Mouse (Mus musculus) stomach, embryonic 16.5 days (tissue): ENCODE data around the gene Ndufs7. TPM values are rescaled to one million over a fixed set of nuclear protein-coding genes. Genes with fewer than 3 reads are reported as not detected.

Experiments used
- microRNA-seq: library from miRNA; unstranded; fragments of <30 nt; microRNA quantifications from one replicate; pipeline ENCODE4, GENCODE M21; 2016
- polyA plus RNA-seq: library from polyadenylated mRNA; unstranded; fragments of >200 nt; fragmentation: Nextera tagmentation; extraction: Ambion mirVana; gene quantifications from 2 replicates; pipeline ENCODE4 v1.2.1, GENCODE M21; 2015

Gene Ndufs7
- polyA plus RNA-seq, 1 experiment from 2014 or later, result 340 TPM

Small RNAs within 50 kb of the gene (microRNA-seq; reads per million reads assigned to microRNA genes)
- 1.2 reads per million for gene Mir6911

Other genes starting within 250 kb of the Ndufs7 start
- 7.8 and 9.7 TPM in 2 replicates for gene Arhgap45, start 232.5 kb upstream of the Ndufs7 start, polyA plus RNA-seq
- gene Polr2e, start 209.3 kb upstream of the Ndufs7 start, polyA plus RNA-seq, result 174 and 180 TPM in 2 replicates
- 445 and 507 TPM in 2 replicates for gene Gpx4, start 202.0 kb upstream of the Ndufs7 start, polyA plus RNA-seq
- 17.2 and 19.0 TPM in 2 replicates for gene Sbno2, start 143.6 kb upstream of the Ndufs7 start, polyA plus RNA-seq
- gene Stk11, start 133.3 kb upstream of the Ndufs7 start, polyA plus RNA-seq, result 14.5 and 14.8 TPM in 2 replicates
- 536 and 594 TPM in 2 replicates for gene Atp5d, start 110.5 kb upstream of the Ndufs7 start, polyA plus RNA-seq
- 3.1 and 3.9 TPM in 2 replicates for gene Cbarp, start 108.3 kb upstream of the Ndufs7 start, polyA plus RNA-seq
- 7.8 and 9.8 TPM in 2 replicates for gene Midn, start 100.8 kb upstream of the Ndufs7 start, polyA plus RNA-seq
- 69.8 and 80.8 TPM in 2 replicates for gene Cirbp, start 83.1 kb upstream of the Ndufs7 start, polyA plus RNA-seq
- 16.4 and 16.6 TPM in 2 replicates for gene 1600002K03Rik, start 76.2 kb upstream of the Ndufs7 start, polyA plus RNA-seq
- gene Efna2, start 69.6 kb upstream of the Ndufs7 start, polyA plus RNA-seq, result 9.3 and 10.5 TPM in 2 replicates
- 50.8 and 51.6 TPM in 2 replicates for gene Mum1, start 22.7 kb upstream of the Ndufs7 start, polyA plus RNA-seq
- 92.0 and 115 TPM in 2 replicates for gene Gamt, start 11.9 kb downstream of the Ndufs7 start, polyA plus RNA-seq
- gene Dazap1, start 12.4 kb downstream of the Ndufs7 start, polyA plus RNA-seq, result 35.8 and 43.9 TPM in 2 replicates
- 807 and 821 TPM in 2 replicates for gene Rps15, start 43.3 kb downstream of the Ndufs7 start, polyA plus RNA-seq
- gene Apc2, start 46.9 kb downstream of the Ndufs7 start, polyA plus RNA-seq, result 3.3 and 4.3 TPM in 2 replicates
- gene 2310011J03Rik, start 71.4 kb downstream of the Ndufs7 start, polyA plus RNA-seq, result 46.6 and 48.1 TPM in 2 replicates
- 3.7 and 4.4 TPM in 2 replicates for gene Pcsk4, start 80.4 kb downstream of the Ndufs7 start, polyA plus RNA-seq
- gene Reep6, start 80.8 kb downstream of the Ndufs7 start, polyA plus RNA-seq, result 45.2 and 51.1 TPM in 2 replicates
- 22.0 and 24.0 TPM in 2 replicates for gene Adamtsl5, start 99.3 kb downstream of the Ndufs7 start, polyA plus RNA-seq
- gene Plk5, start 107.3 kb downstream of the Ndufs7 start, polyA plus RNA-seq, result 0.14 and 0.61 TPM in 2 replicates
- gene Mex3d, start 138.5 kb downstream of the Ndufs7 start, polyA plus RNA-seq, result 3.0 and 4.1 TPM in 2 replicates
- gene Mbd3, start 150.4 kb downstream of the Ndufs7 start, polyA plus RNA-seq, result 131 and 139 TPM in 2 replicates
- 669 and 707 TPM in 2 replicates for gene Uqcr11, start 157.7 kb downstream of the Ndufs7 start, polyA plus RNA-seq
- gene Tcf3, start 184.5 kb downstream of the Ndufs7 start, polyA plus RNA-seq, result 46.1 and 57.9 TPM in 2 replicates
- gene Onecut3, start 245.7 kb downstream of the Ndufs7 start, polyA plus RNA-seq, result 0.06 and 0.08 TPM in 2 replicates